In genomic region chr4:106161592-106161991, GRCm38 (mm10) we compare ENCODE assay signal across 10 mouse cellular contexts.
DNase-seq lines count a peak whose midpoint lies in the region; ATAC-seq and TF ChIP-seq lines count a peak whose summit lies in the region.
"Had no signal": no experiment of that assay in that cellular context is flagged by ENCODE, and none has a peak within 500 bp of the region (broad histone marks: within the 10 kb centered on the region; RNA-seq: fewer than 3 reads in every experiment).

No protein-coding gene starts in this region.

- intact Hi-C loops in gastrocnemius, postnatal 14 days (cut with DNase I; ENCODE audit: low total_unique reads) = loop anchor here (10.0 kb wide), 1 partner anchor 53 kb away; no protein-coding TSS in a partner anchor

- no peak overlapping the region for H3K27ac ChIP-seq in hindbrain, embryonic 11.5 days (ENCODE audit: low read depth, low read length)
- no peak overlapping the region for H3K27ac ChIP-seq in hindbrain, embryonic 14.5 days
- H3K27ac ChIP-seq in midbrain, embryonic 14.5 days (replicated peaks; ENCODE audit: low read depth, low read length) = no peak overlapping the region
- H3K27ac ChIP-seq in midbrain, embryonic 15.5 days = no peak overlapping the region
- H3K27ac ChIP-seq: liver, embryonic 15.5 days had no signal

- no peak overlapping the region for H3K9ac ChIP-seq in hindbrain, embryonic 11.5 days (ENCODE audit: low read depth, low read length)
- H3K9ac ChIP-seq in hindbrain, embryonic 14.5 days = no peak overlapping the region
- H3K9ac ChIP-seq in midbrain, embryonic 14.5 days (replicated peaks; ENCODE audit: low read length) = no peak overlapping the region
- H3K9ac ChIP-seq in midbrain, embryonic 15.5 days = no peak overlapping the region
- H3K9ac ChIP-seq: liver, embryonic 15.5 days had no signal

- TF ChIP-seq POLR2A in brain, embryonic 14.5 days (IDR thresholded peaks at IDR 0.05; ENCODE audit: borderline replicate concordance, extremely low read depth, insufficient read depth, insufficient read length, poor library complexity, severe bottlenecking) = no peak

- peak; percentile 12 for DNase-seq in hindbrain, embryonic 11.5 days (ENCODE audit: low spot score)
- no peak for DNase-seq in hindbrain, embryonic 14.5 days (ENCODE audit: low spot score)
- DNase-seq in midbrain, embryonic 14.5 days = peak; percentile 7
- no peak for DNase-seq in brain, embryonic 14.5 days (ENCODE audit: low read depth)
- DNase-seq in retina, embryonic 14.5 days (ENCODE audit: low spot score) = peak; percentile 41
- DNase-seq in gastrocnemius, postnatal 14 days = no peak
- DNase-seq in gastrocnemius, adult 8-10 months (ENCODE audit: low spot score in 2 of 2) = no peak
- DNase-seq: thymus, adult 18-20 months had no signal

- no peaks in the 10 kb centered on the region for H3K36me3 ChIP-seq in hindbrain, embryonic 11.5 days (ENCODE audit: control insufficient read depth, insufficient read depth, low read length)
- H3K36me3 ChIP-seq in hindbrain, embryonic 14.5 days (replicated peaks; ENCODE audit: control insufficient read depth, insufficient read depth) = no peaks in the 10 kb centered on the region
- H3K36me3 ChIP-seq in midbrain, embryonic 14.5 days (ENCODE audit: control insufficient read depth, insufficient read depth, low read length) = no peaks in the 10 kb centered on the region
- no peaks in the 10 kb centered on the region for H3K36me3 ChIP-seq in midbrain, embryonic 15.5 days (replicated peaks)
- H3K36me3 ChIP-seq: liver, embryonic 15.5 days had no signal

- H3K27me3 ChIP-seq in hindbrain, embryonic 11.5 days (ENCODE audit: control insufficient read depth, insufficient read depth, low read length) = no peaks in the 10 kb centered on the region
- no peaks in the 10 kb centered on the region for H3K27me3 ChIP-seq in hindbrain, embryonic 14.5 days (ENCODE audit: control insufficient read depth, insufficient read depth, low read length)
- no peaks in the 10 kb centered on the region for H3K27me3 ChIP-seq in midbrain, embryonic 14.5 days (ENCODE audit: control insufficient read depth, insufficient read depth, low read length)
- no peaks in the 10 kb centered on the region for H3K27me3 ChIP-seq in midbrain, embryonic 15.5 days (replicated peaks)
- H3K27me3 ChIP-seq: liver, embryonic 15.5 days had no signal

- H3K9me3 ChIP-seq in hindbrain, embryonic 11.5 days (ENCODE audit: control insufficient read depth, low read length) = no peaks in the 10 kb centered on the region
- no peaks in the 10 kb centered on the region for H3K9me3 ChIP-seq in hindbrain, embryonic 14.5 days (ENCODE audit: control insufficient read depth, low read length)
- H3K9me3 ChIP-seq in midbrain, embryonic 14.5 days (ENCODE audit: control insufficient read depth, low read length) = no peaks in the 10 kb centered on the region
- no peaks in the 10 kb centered on the region for H3K9me3 ChIP-seq in midbrain, embryonic 15.5 days
- H3K9me3 ChIP-seq: liver, embryonic 15.5 days had no signal

- TF ChIP-seq CTCF in brain, embryonic 14.5 days (IDR thresholded peaks at IDR 0.05; ENCODE audit: borderline replicate concordance, extremely low read depth, insufficient read depth, insufficient read length) = peak; percentile 36; the same call in 1 of the 2 replicates

- no peak for ATAC-seq in hindbrain, embryonic 11.5 days (ENCODE audit: low FRiP score)
- ATAC-seq in hindbrain, embryonic 14.5 days (ENCODE audit: low FRiP score) = no peak
- no peak for ATAC-seq in midbrain, embryonic 14.5 days (ENCODE audit: low FRiP score, low TSS enrichment)
- no peak for ATAC-seq in midbrain, embryonic 15.5 days (replicated peaks)

- H3K4me1 ChIP-seq in hindbrain, embryonic 11.5 days (replicated peaks; ENCODE audit: control insufficient read depth, insufficient read depth, low read length) = no peaks in the 10 kb centered on the region
- H3K4me1 ChIP-seq in hindbrain, embryonic 14.5 days (replicated peaks; ENCODE audit: control insufficient read depth, insufficient read depth, low read length) = no peaks in the 10 kb centered on the region
- H3K4me1 ChIP-seq in midbrain, embryonic 14.5 days (ENCODE audit: control insufficient read depth, insufficient read depth, low read length) = no peaks in the 10 kb centered on the region
- H3K4me1 ChIP-seq in midbrain, embryonic 15.5 days = no peaks in the 10 kb centered on the region
- H3K4me1 ChIP-seq: liver, embryonic 15.5 days had no signal

- no peak overlapping the region for H3K4me3 ChIP-seq in hindbrain, embryonic 11.5 days (ENCODE audit: low read depth, low read length)
- no peak overlapping the region for H3K4me3 ChIP-seq in hindbrain, embryonic 14.5 days (replicated peaks; ENCODE audit: low read length)
- no peak overlapping the region for H3K4me3 ChIP-seq in midbrain, embryonic 14.5 days (replicated peaks; ENCODE audit: low read depth, low read length)
- H3K4me3 ChIP-seq in midbrain, embryonic 15.5 days = no peak overlapping the region
- H3K4me3 ChIP-seq: liver, embryonic 15.5 days had no signal

- H3K4me2 ChIP-seq in hindbrain, embryonic 11.5 days (replicated peaks; ENCODE audit: low read depth, low read length) = no peak overlapping the region
- H3K4me2 ChIP-seq in hindbrain, embryonic 14.5 days (replicated peaks) = no peak overlapping the region
- no peak overlapping the region for H3K4me2 ChIP-seq in midbrain, embryonic 14.5 days (ENCODE audit: low read length)
- no peak overlapping the region for H3K4me2 ChIP-seq in midbrain, embryonic 15.5 days
- H3K4me2 ChIP-seq: liver, embryonic 15.5 days had no signal

- WGBS in hindbrain, embryonic 11.5 days = 65% methylated on average over 2 of the region's 2 CpGs
- 48% methylated on average over 2 of the region's 2 CpGs for WGBS in hindbrain, embryonic 14.5 days
- 58% methylated on average over 2 of the region's 2 CpGs for WGBS in midbrain, embryonic 14.5 days
- WGBS in midbrain, embryonic 15.5 days = 58% methylated on average over 2 of the region's 2 CpGs

Comparison
In these comparisons a context has a peak if more than half of its experiments do, and no peak if none do; other contexts are left out.
1. DNase-seq: peak in hindbrain, embryonic 11.5 days (single experiment), midbrain, embryonic 14.5 days (single experiment) and retina, embryonic 14.5 days (single experiment); none in hindbrain, embryonic 14.5 days (single experiment), brain, embryonic 14.5 days (single experiment), gastrocnemius, postnatal 14 days (single experiment) and gastrocnemius, adult 8-10 months (0 of 2).